Mouse (Mus musculus) c-Kit-positive CD71-positive TER-119-positive erythroid progenitor cells, embryonic 14.5 days (primary cell): ENCODE data around the gene Rpa1.

Source experiments
- DNase-seq: peaks from one replicate; pipeline ENCODE4 v3.0.0-alpha.2; 2013; ENCODE audit warnings: low spot score

Rpa1 gene

GRCm38 (mm10) chr11:75262181-75262580, 85.9 kb downstream of the Rpa1 start:
- no peak for DNase-seq

- DNase-seq, result no peak
Observed at GRCm38 (mm10) chr11:75261730-75262129, 86.4 kb downstream of the Rpa1 start.

DNA sequence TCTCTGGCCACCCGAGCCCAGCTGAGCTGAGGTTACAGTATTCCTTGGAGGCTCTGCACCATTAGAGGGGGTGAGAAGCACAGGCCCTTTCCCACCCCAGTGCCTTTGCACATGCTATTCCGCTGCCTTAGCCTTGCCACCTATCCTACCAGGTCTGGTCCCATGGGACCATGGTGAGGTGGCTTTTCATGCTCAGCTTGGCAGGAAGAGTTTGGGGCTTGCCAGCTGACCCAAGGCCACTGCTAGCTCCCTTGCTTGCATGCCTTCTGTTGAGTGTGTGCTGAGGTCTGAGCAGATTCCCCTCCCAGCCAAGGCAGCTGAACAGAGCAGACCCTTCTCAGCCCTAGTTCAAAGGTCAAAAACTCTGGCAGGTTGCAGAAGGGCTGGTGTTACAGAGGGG, 87.1 kb downstream of the Rpa1 start:
- DNase-seq, result no peak

GRCm38 (mm10) chr11:75259996-75260561, 88.0 kb downstream of the Rpa1 start:
- DNase-seq, result no peak

DNA sequence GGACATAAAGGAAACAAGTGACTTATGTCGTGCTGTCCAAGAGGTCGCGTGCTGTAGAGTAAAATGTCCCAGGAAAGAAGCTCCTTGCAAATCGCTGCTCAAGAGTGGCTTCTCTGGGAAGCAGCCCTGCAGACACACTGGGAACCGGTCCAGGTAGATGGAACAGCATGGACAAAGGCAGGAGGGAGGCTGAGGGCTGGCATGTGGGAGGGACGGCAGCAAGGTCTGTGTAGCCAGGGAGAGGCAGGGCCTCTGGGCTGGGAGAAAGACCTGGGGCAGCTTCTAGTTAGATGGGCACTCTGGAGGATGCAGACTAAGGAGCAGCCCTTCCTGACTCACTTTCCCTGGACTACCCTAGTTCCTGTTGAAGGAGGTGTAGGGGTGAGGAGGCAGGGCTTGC, 88.7 kb downstream of the Rpa1 start:
- no peak for DNase-seq

- no peak for DNase-seq
Observed at GRCm38 (mm10) chr11:75257056-75257648, 91.0 kb downstream of the Rpa1 start.

GRCm38 (mm10) chr11:75255330-75255729, 92.8 kb downstream of the Rpa1 start:
- DNase-seq, result no peak

GRCm38 (mm10) chr11:75254252-75254912, 93.7 kb downstream of the Rpa1 start:
- DNase-seq, result peak; percentile 78

GRCm38 (mm10) chr11:75251557-75252070, 96.5 kb downstream of the Rpa1 start:
- DNase-seq, result no peak

- no peak for DNase-seq
Observed at GRCm38 (mm10) chr11:75251006-75251512, 97.1 kb downstream of the Rpa1 start.

DNA sequence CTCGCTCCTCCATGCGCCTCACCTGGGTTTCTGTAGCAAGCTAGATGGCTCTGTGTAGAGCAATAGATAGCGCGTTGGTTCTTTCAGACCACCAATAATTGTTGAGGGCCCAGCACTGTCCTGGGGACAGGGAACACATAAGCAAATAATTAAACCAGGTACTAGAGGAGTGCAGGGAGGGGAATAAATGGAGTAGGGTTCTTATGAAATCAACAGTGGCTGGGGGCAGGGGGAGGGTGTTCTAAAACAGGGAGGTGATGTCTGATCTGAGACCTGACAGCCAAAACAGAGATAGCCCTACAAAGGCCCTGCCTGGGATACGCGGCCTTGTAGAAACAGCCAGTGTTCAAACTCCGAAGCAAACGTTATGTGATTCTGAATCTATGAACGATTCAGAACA, 98.5 kb downstream of the Rpa1 start:
- DNase-seq, result no peak
